Mouse (Mus musculus) cerebellum, adult 2 months (tissue): ENCODE measurements around the gene Gm13124.
"Not testable (repeated sequence)": the region's sequence is repeated elsewhere in the genome, so short reads cannot be mapped to it uniquely, and the experiment has no call there.

Experiments
- CTCF ChIP-seq: fragments of 200-500 bp; IDR thresholded peaks from 2 replicates; pipeline ENCODE4 v1.5.1; 2011; ENCODE audit warnings: low read depth, mild to moderate bottlenecking, control low read depth, low read length, moderate library complexity, borderline replicate concordance; ENCODE audit not compliant: insufficient read depth
- POLR2A ChIP-seq: fragments of 200-500 bp; IDR thresholded peaks from 2 replicates; pipeline ENCODE4 v1.6.1; 2011; ENCODE audit warnings: low read length, control low read depth, borderline replicate concordance; ENCODE audit not compliant: insufficient read depth

GRCm38 (mm10) chr4:144545339-144545738 is 19.6 kb downstream of the Gm13124 start:
- not testable (repeated sequence) for TF ChIP-seq CTCF, POLR2A
